Mouse (Mus musculus): ENCODE measurements around the gene Tmem213. TPM values are rescaled to one million over a fixed set of nuclear protein-coding genes. Genes with fewer than 3 reads are reported as not detected.

The Tmem213 gene
- polyA plus RNA-seq, 1 experiment from 2014 or later = not detected

DNA sequence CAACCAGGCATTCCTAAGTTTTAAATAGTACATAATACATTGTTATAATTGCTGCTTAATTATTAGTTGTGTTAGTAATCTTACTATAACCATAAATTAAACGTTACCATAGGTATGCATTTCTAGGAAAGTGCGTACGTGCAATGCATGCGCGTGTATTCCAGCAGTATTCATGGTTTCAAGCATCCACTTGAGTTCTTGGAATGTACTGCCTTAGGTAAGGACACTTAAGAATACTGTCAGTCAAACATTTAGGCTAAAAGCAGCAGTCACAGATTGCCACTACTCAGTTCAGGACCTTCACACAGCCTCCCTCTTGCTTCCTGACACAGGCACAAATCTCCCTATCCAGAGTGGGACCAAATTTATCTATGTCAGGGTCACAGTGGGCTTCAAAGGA lies 606 bp upstream of the Tmem213 start:
- H3K27me3 ChIP-seq (ENCODE audit: control insufficient read depth, insufficient read depth, low read length) = no peaks in the 10 kb centered on the region
- ATAC-seq (ENCODE audit: low FRiP score) = no peak
- no peaks in the 10 kb centered on the region for H3K4me1 ChIP-seq (replicated peaks; ENCODE audit: control insufficient read depth, insufficient read depth, low read length)
- DNase-seq (ENCODE audit: low spot score) = no peak
- H3K4me2 ChIP-seq (replicated peaks) = no peak overlapping the region
- WGBS = 96% methylated on average over 5 of the region's 5 CpGs
- no peaks in the 10 kb centered on the region for H3K9me3 ChIP-seq (ENCODE audit: control insufficient read depth, low read length)
- H3K27ac ChIP-seq = no peak overlapping the region
- H3K9ac ChIP-seq = no peak overlapping the region
- no peaks in the 10 kb centered on the region for H3K36me3 ChIP-seq (replicated peaks; ENCODE audit: control insufficient read depth, insufficient read depth)
- no peak overlapping the region for H3K4me3 ChIP-seq (replicated peaks; ENCODE audit: low read length)

DNA sequence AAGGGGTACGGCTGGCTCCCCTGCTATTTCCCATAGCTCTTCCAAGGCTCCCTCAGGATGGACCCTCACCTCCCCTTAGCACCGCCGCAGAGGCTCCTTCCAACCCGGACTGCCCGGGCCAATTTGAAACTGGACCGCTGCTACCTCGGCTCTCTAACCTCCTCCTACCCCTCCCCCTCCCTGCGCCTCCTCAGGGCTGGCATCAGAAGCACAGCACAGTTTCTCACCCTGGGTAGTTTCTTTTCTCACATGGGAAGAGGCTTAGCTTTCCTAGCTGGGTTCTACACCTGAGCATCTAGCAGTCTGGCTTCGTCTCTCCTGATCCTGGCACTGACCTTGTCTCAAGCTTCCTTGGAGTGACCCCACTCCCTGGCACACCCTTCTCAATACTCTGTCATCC lies 816 bp downstream of the Tmem213 start:
- Histone ChIP-seq H3K36me3 (replicated peaks; ENCODE audit: control insufficient read depth, insufficient read depth) (no peaks in the 10 kb centered on the region), H3K4me1 (replicated peaks; ENCODE audit: control insufficient read depth, insufficient read depth, low read length) (no peaks in the 10 kb centered on the region), H3K4me3 (replicated peaks; ENCODE audit: low read length) (no peak overlapping the region), H3K27ac (no peak overlapping the region), H3K9me3 (ENCODE audit: control insufficient read depth, low read length) (no peaks in the 10 kb centered on the region), H3K27me3 (ENCODE audit: control insufficient read depth, insufficient read depth, low read length) (no peaks in the 10 kb centered on the region), H3K4me2 (replicated peaks) (no peak overlapping the region), H3K9ac (no peak overlapping the region)
- DNase-seq (ENCODE audit: low spot score) (no peak), ATAC-seq (ENCODE audit: low FRiP score) (no peak)
- WGBS = 14% methylated on average over 9 of the region's 9 CpGs

DNA sequence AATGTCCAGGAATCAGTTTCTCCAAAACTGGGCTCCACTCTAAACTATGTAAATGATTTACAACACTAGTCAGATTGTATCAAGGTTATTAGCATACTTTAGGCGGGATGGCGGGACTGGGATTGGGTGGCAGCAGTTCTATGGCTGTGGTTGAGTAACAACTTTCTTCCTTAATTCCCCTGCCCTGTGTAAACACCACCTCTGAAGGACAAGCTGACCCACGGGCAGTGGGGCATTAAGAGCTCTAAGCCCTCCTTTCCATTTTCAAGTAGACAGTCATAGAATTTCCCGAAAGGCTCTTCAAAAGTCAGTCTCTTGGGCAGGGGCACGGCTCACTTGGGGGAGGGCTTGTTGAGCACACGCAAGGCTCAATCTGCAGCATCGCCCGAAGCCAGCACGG lies 1.8 kb downstream of the Tmem213 start:
- H3K36me3 ChIP-seq (replicated peaks; ENCODE audit: control insufficient read depth, insufficient read depth) = no peaks in the 10 kb centered on the region
- H3K9me3 ChIP-seq (ENCODE audit: control insufficient read depth, low read length) = no peaks in the 10 kb centered on the region
- no peaks in the 10 kb centered on the region for H3K4me1 ChIP-seq (replicated peaks; ENCODE audit: control insufficient read depth, insufficient read depth, low read length)
- ATAC-seq (ENCODE audit: low FRiP score) (no peak), DNase-seq (ENCODE audit: low spot score) (no peak)
- H3K4me2 ChIP-seq (replicated peaks) = no peak overlapping the region
- 83% methylated on average over 9 of the region's 9 CpGs for WGBS
- H3K27ac ChIP-seq = no peak overlapping the region
- no peak overlapping the region for H3K4me3 ChIP-seq (replicated peaks; ENCODE audit: low read length)
- H3K27me3 ChIP-seq (ENCODE audit: control insufficient read depth, insufficient read depth, low read length) = no peaks in the 10 kb centered on the region
- H3K9ac ChIP-seq = no peak overlapping the region

DNA sequence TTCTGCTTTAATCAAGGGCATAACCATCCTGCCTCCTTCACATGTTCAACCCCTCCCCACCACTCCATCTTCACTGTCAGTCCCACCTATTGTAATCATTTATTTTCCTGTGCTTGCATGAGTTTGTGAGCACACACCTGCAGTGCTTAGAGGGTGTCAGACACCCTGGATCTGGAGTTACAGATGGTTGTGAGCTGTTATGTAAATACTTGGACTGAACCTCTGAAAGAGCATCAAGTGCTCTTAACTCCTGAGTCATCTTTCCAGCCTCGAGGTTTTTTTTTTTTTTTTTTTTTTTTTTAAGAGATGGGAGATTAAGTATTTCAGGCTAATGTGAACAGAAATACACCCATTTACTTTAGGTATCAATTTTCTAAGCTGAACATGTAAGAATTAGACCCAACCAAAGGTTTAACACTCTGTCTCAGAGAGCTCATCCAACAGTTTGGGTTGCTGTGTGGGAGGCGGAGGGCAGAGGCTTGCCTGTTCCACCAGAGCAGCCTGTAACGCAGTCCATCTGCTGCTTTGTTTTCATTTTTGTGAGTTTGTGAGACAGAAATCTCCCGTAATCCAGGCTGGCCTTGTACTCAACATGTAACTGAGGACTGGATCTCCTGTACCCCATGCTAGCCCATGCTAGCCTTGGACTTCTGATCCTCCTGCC lies 7.2 kb downstream of the Tmem213 start:
- ATAC-seq (ENCODE audit: low FRiP score) = no peak
- Histone ChIP-seq H3K27me3 (ENCODE audit: control insufficient read depth, insufficient read depth, low read length) (no peaks in the 10 kb centered on the region), H3K36me3 (replicated peaks; ENCODE audit: control insufficient read depth, insufficient read depth) (no peaks in the 10 kb centered on the region), H3K4me1 (replicated peaks; ENCODE audit: control insufficient read depth, insufficient read depth, low read length) (no peaks in the 10 kb centered on the region), H3K4me2 (replicated peaks) (no peak overlapping the region), H3K9ac (no peak overlapping the region), H3K9me3 (ENCODE audit: control insufficient read depth, low read length) (no peaks in the 10 kb centered on the region), H3K27ac (no peak overlapping the region), H3K4me3 (replicated peaks; ENCODE audit: low read length) (no peak overlapping the region)
- WGBS = 82% methylated on average over 4 of the region's 4 CpGs
- DNase-seq (ENCODE audit: low spot score) = no peak

DNA sequence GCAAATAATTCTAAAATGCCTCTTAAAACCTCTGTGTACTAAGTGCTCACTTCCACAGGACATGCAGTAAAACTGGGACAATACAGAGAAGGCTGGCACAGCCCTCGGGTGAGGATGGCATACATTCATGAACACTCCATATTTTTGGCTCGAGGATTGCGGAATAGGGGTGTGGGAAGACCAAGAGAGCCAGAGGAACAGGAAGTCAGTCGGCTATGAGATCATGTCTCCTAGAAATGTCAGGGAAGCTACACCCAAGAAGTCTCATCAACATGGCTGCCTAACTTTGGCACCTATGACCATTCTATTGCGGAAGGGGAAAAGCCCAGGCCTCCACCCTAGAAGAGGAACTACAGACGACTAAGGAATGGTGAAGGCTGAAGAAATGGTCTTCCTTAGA lies 9.3 kb downstream of the Tmem213 start:
- no peak overlapping the region for H3K4me3 ChIP-seq (replicated peaks; ENCODE audit: low read length)
- H3K9ac ChIP-seq = no peak overlapping the region
- no peak overlapping the region for H3K4me2 ChIP-seq (replicated peaks)
- H3K4me1 ChIP-seq (replicated peaks; ENCODE audit: control insufficient read depth, insufficient read depth, low read length) = no peaks in the 10 kb centered on the region
- WGBS = 95% methylated on average over 6 of the region's 6 CpGs
- H3K9me3 ChIP-seq (ENCODE audit: control insufficient read depth, low read length) = no peaks in the 10 kb centered on the region
- ATAC-seq (ENCODE audit: low FRiP score) (no peak), DNase-seq (ENCODE audit: low spot score) (no peak)
- 0 out of 2 replicates have a peak, but pooled peaks cover under 1% of the 10 kb centered on the region for H3K36me3 ChIP-seq (replicated peaks; ENCODE audit: control insufficient read depth, insufficient read depth)
- no peaks in the 10 kb centered on the region for H3K27me3 ChIP-seq (ENCODE audit: control insufficient read depth, insufficient read depth, low read length)
- H3K27ac ChIP-seq = no peak overlapping the region

DNA sequence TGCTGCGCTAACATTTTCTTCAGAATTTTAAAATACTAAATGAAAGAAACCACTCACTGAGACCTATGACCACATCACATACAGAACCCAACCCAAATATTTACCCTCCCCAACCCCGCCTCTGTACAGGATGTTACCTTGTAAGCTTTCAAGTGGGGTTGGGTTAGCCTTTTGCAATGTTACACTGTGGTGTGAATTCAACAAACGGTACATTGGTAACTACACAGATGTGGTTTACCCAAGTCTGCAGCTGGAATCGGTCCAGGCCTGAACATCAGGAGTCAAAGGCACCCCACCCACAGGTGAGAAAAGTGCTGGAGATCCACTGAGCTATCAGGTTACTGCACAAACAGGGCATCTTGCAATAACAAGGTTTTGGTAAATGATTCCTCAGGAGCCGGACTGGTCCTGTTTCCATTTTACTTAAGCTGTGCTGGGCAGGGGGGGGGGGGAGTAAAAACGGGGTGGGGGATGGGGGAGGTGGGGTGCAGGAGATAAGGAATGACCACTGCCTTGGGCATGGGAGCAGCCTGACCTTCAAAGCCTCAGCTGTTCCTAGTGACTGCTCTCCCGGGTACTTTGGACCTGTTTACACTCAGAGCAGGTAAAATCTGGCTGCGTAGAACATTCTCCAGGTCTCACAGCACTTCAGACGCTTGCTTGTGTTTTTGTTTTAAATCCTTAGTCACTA lies 11.8 kb downstream of the Tmem213 start:
- Histone ChIP-seq H3K36me3 (replicated peaks; ENCODE audit: control insufficient read depth, insufficient read depth) (peaks cover 15% of the 10 kb centered on the region), H3K4me2 (replicated peaks) (no peak overlapping the region), H3K27me3 (ENCODE audit: control insufficient read depth, insufficient read depth, low read length) (no peaks in the 10 kb centered on the region), H3K27ac (no peak overlapping the region), H3K4me3 (replicated peaks; ENCODE audit: low read length) (no peak overlapping the region), H3K9ac (no peak overlapping the region), H3K4me1 (replicated peaks; ENCODE audit: control insufficient read depth, insufficient read depth, low read length) (no peaks in the 10 kb centered on the region), H3K9me3 (ENCODE audit: control insufficient read depth, low read length) (no peaks in the 10 kb centered on the region)
- no peak for ATAC-seq (ENCODE audit: low FRiP score)
- no peak for DNase-seq (ENCODE audit: low spot score)
- 86% methylated on average over 9 of the region's 9 CpGs for WGBS

DNA sequence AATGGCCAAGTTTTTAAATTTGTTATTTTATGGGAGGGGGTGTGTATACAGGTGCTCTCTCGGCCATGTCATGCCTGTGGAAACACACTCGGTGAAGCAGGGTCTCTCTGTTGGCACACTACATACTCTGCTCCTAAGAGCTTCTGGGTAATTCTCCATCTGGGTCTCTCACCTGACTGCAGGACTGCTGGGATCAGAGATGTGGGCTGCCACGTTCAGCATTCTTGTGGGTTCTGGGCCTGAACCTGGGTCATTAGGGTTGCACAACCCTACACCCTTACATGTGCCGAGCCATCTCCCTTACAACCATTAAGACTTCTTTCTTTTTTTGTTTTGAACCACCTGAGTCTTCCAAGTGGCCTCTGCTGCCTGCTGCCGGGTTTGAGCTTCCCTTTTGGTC lies 12.8 kb downstream of the Tmem213 start:
- no peak overlapping the region for H3K9ac ChIP-seq
- DNase-seq (ENCODE audit: low spot score) = no peak
- no peak for ATAC-seq (ENCODE audit: low FRiP score)
- no peak overlapping the region for H3K4me3 ChIP-seq (replicated peaks; ENCODE audit: low read length)
- 86% methylated on average over 5 of the region's 5 CpGs for WGBS
- no peak overlapping the region for H3K27ac ChIP-seq
- no peaks in the 10 kb centered on the region for H3K27me3 ChIP-seq (ENCODE audit: control insufficient read depth, insufficient read depth, low read length)
- no peaks in the 10 kb centered on the region for H3K4me1 ChIP-seq (replicated peaks; ENCODE audit: control insufficient read depth, insufficient read depth, low read length)
- H3K36me3 ChIP-seq (replicated peaks; ENCODE audit: control insufficient read depth, insufficient read depth) = peaks cover 24% of the 10 kb centered on the region
- no peak overlapping the region for H3K4me2 ChIP-seq (replicated peaks)
- no peaks in the 10 kb centered on the region for H3K9me3 ChIP-seq (ENCODE audit: control insufficient read depth, low read length)

DNA sequence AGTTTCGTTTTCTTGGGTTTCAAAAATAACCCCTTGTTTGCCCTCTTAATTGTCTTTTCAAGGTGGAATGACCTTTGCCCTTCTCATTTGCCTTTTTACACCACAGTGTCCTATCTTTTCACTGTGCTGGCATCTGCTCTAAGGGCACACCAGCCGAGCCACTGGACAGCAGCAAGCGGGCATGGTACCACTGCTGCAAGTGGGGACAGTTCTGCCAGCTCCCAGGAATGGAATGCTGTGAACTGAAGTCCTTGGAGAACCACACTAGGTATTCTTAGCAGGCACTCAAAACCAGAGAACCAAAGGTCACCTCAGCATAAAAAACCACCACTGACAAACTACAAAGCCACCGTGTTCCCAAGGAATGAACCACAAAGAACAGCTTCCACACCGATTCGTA lies 13.7 kb downstream of the Tmem213 start:
- ATAC-seq (ENCODE audit: low FRiP score) = no peak
- WGBS = 65% methylated on average over 6 of the region's 6 CpGs
- Histone ChIP-seq H3K4me3 (replicated peaks; ENCODE audit: low read length) (no peak overlapping the region), H3K4me1 (replicated peaks; ENCODE audit: control insufficient read depth, insufficient read depth, low read length) (no peaks in the 10 kb centered on the region), H3K36me3 (replicated peaks; ENCODE audit: control insufficient read depth, insufficient read depth) (peaks cover 33% of the 10 kb centered on the region), H3K4me2 (replicated peaks) (no peak overlapping the region), H3K27me3 (ENCODE audit: control insufficient read depth, insufficient read depth, low read length) (no peaks in the 10 kb centered on the region), H3K9ac (no peak overlapping the region), H3K27ac (no peak overlapping the region), H3K9me3 (ENCODE audit: control insufficient read depth, low read length) (no peaks in the 10 kb centered on the region)
- no peak for DNase-seq (ENCODE audit: low spot score)

DNA sequence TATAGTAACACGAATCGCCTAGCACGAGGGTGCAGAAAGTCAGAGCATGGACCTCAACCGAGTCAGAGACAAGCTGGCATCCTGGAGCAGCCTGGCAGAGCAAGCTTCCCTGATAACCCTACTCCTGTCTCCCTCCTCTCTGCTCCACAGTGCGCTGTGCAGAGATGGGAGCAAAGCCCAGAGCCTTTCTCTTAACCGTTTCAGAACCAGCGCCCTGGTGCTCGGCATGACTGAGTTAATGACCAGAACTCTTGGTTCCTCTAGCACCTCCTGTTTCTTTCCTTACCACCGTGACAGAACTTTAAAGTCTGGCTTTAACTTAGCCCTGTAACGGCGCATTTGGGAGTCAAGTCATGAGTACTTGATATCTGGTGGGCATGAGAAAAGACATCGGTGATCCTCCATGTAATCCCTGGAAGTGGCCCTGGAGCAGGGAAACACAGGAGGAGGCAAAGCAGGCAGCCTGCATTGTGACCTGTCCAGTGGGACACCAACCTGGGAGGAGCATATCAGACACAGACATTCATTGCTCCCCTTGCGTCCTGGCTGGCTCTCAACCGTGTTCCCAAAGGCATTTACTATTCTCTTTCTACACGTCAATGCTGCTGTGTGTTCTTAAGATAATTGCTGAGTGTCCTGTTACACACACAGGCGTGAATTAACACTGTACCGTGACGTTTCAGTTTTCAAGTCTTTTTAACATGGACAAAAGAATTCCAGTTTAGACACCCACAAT lies 14.6 kb downstream of the Tmem213 start:
- Histone ChIP-seq H3K36me3 (replicated peaks; ENCODE audit: control insufficient read depth, insufficient read depth) (peaks cover 42% of the 10 kb centered on the region), H3K27me3 (ENCODE audit: control insufficient read depth, insufficient read depth, low read length) (no peaks in the 10 kb centered on the region), H3K27ac (no peak overlapping the region), H3K9ac (no peak overlapping the region), H3K9me3 (ENCODE audit: control insufficient read depth, low read length) (no peaks in the 10 kb centered on the region), H3K4me1 (replicated peaks; ENCODE audit: control insufficient read depth, insufficient read depth, low read length) (no peaks in the 10 kb centered on the region), H3K4me3 (replicated peaks; ENCODE audit: low read length) (no peak overlapping the region), H3K4me2 (replicated peaks) (no peak overlapping the region)
- DNase-seq (ENCODE audit: low spot score) (no peak), ATAC-seq (ENCODE audit: low FRiP score) (no peak)
- 81% methylated on average over 18 of the region's 18 CpGs for WGBS
